Comparison of ENCODE assay signal across 19 mouse cellular contexts in the genomic region with DNA sequence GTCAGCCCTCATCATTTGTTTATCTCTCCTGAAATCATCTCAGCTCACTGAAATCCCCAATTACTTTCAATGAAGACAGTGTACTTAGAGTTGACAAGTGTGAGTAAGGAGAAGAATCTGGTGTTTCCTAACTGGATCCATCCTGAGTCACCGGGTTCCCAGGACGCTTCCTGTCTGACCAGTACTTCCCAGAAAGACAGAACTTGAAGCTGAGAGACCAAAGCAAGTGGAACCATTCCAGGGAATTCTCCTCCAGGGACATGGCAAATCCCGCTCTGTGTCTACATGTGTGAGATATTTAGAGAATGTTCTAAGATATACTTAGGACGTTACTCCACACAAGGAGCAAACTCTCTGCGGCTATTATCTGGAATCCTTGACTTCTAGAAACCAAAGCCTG.
A peak's percentile ranks its signal among the peaks of the same experiment; 100 is the strongest.
DNase-seq lines count a peak whose midpoint lies in the region; ATAC-seq lines count a peak whose summit lies in the region.
"Had no signal": no experiment of that assay in that cellular context is flagged by ENCODE, and none has a peak within 500 bp of the region (broad histone marks: within the 10 kb centered on the region; RNA-seq: fewer than 3 reads in every experiment).

No protein-coding gene starts in this region.

- peaks cover 47% of the 10 kb centered on the region for H3K36me3 ChIP-seq in heart, embryonic 10.5 days

- DNase-seq in heart, adult 8-10 months (ENCODE audit: low spot score): peak; percentile 52
- DNase-seq in heart, embryonic 10.5 days (ENCODE audit: low spot score): no peak
- peak; percentile 62 for DNase-seq in NIH3T3 (ENCODE audit: low read depth)
- DNase-seq in heart, postnatal 14 days: peak; percentile 29 to 59
- peak; percentile 73 for DNase-seq in lung, postnatal 25 days (ENCODE audit: low spot score)
- no peak for DNase-seq in right cerebral cortex, adult 18-20 months
- DNase-seq in adrenal gland, postnatal 36 days: no peak
- DNase-seq: cerebellum, postnatal 10 days; kidney, postnatal 4 days; midbrain, embryonic 14.5 days; thymus, adult 18-20 months had no signal

- intact Hi-C loops in heart, postnatal 14 days (cut with DNase I): no loop called here

- 76% methylated on average over 5 of the region's 5 CpGs for WGBS in heart, embryonic 10.5 days

- H3K27me3 ChIP-seq in heart, embryonic 10.5 days (ENCODE audit: insufficient read depth, poor library complexity, severe bottlenecking): no peaks in the 10 kb centered on the region
- H3K27me3 ChIP-seq: hindbrain, embryonic 12.5 days; limb, embryonic 15.5 days; neural tube, embryonic 15.5 days had no signal

- H3K4me1 ChIP-seq in heart, embryonic 10.5 days: no peaks in the 10 kb centered on the region
- H3K4me1 ChIP-seq: forebrain, embryonic 10.5 days; hindbrain, embryonic 12.5 days; limb, embryonic 15.5 days; neural tube, embryonic 15.5 days had no signal

- H3K27ac ChIP-seq in heart, embryonic 10.5 days: no peak overlapping the region
- H3K27ac ChIP-seq: forebrain, embryonic 10.5 days; heart, adult 2 months; hindbrain, embryonic 12.5 days; limb, embryonic 15.5 days; macrophage; neural tube, embryonic 15.5 days had no signal

- ATAC-seq in megakaryocyte-erythroid progenitor cell, adult 5-6 weeks (replicated peaks; ENCODE audit: low FRiP score, low TSS enrichment, poor library complexity, severe bottlenecking): no peak

- no peak overlapping the region for H3K4me3 ChIP-seq in heart, embryonic 10.5 days
- H3K4me3 ChIP-seq: forebrain, embryonic 10.5 days; heart, adult 2 months; hindbrain, embryonic 12.5 days; limb, embryonic 15.5 days; myocyte; neural tube, embryonic 15.5 days had no signal

- no peaks in the 10 kb centered on the region for H3K9me3 ChIP-seq in heart, embryonic 10.5 days
- H3K9me3 ChIP-seq: forebrain, embryonic 10.5 days; hindbrain, embryonic 12.5 days; limb, embryonic 15.5 days; neural tube, embryonic 15.5 days had no signal

Comparison
In these comparisons a context has a peak if more than half of its experiments do, and no peak if none do; other contexts are left out.
1. DNase-seq: peak in heart, adult 8-10 months (single experiment), NIH3T3 (single experiment), heart, postnatal 14 days (2 of 2) and lung, postnatal 25 days (single experiment); none in heart, embryonic 10.5 days (single experiment), right cerebral cortex, adult 18-20 months (single experiment) and adrenal gland, postnatal 36 days (0 of 2).